Mouse (Mus musculus) monocyte, adult 5-6 weeks (primary cell): ENCODE measurements at regions not wholly inside any gene's neighbourhood (a gene's known extent, or its start where the extent isn't known, plus 50 kb on each side); places are given as distances from the start of the nearest gene placed in this dataset.

Experiments used
- ATAC-seq: fragments of 153-309, 156-312 bp; replicated peaks from 2 replicates; pipeline ENCODE4 v1.8.0; 2017; ENCODE audit warnings: mild to moderate bottlenecking; ENCODE audit not compliant: low TSS enrichment, insufficient number of reproducible peaks, severe bottlenecking, poor library complexity, low FRiP score

DNA sequence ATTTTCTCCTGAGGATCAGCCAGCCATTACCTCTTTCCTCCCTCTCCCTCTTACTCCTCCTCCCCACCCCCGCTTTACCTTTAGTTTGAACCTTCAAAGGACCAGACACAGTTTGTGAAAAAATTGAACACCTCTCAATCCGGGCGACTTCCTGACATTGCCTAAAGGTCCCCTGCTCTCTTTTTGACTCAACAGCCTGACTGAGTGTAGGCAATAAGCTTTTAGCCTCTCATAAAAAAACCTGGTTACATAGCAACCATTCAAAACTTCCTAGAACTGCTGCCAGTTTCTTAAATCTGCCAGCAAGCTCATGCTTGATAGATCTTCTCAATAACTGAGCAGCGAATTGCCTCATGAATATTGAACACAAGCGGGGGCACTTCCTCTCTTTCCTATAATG lies 71.7 kb downstream of the Zfp945 start:
- ATAC-seq = no peak

DNA sequence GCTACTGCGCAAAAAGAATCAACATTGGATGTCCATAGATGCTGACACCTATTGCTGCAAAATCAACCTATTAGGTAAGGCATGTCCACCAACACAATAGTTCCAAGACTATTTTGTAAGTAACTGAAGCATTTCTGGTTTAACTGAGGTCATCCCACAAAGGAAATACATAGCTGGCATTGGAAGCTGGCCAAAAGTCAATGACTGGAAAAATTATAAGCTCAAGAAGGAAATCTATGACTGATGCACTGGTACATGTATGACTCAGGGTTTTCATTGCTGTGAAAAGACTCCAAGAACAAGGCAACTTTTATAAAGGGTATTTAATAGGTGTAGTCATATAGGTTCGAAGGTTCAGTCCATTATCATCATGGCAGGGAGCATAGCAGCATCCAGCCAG lies 82.5 kb downstream of the Zfp945 start:
- ATAC-seq = no peak

DNA sequence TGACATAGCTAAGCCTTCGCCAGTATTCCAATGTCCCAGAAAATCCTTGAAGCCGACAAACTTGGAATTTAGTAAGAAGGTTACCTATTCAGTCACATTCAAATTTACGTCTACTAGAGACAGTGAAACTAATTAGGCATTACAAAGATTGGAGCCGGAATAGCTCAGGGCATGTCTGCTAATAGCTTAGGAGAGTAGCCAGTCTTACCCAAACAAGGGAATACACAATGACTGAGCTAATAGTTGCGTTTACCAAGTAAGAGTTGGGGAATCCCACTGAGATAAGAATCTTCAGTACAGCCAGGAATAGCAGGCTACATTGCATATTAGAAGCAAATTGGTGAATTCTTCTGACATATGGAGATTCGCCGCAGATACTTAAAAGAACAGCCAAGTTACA lies 121.2 kb downstream of the Zfp945 start:
- ATAC-seq = no peak

DNA sequence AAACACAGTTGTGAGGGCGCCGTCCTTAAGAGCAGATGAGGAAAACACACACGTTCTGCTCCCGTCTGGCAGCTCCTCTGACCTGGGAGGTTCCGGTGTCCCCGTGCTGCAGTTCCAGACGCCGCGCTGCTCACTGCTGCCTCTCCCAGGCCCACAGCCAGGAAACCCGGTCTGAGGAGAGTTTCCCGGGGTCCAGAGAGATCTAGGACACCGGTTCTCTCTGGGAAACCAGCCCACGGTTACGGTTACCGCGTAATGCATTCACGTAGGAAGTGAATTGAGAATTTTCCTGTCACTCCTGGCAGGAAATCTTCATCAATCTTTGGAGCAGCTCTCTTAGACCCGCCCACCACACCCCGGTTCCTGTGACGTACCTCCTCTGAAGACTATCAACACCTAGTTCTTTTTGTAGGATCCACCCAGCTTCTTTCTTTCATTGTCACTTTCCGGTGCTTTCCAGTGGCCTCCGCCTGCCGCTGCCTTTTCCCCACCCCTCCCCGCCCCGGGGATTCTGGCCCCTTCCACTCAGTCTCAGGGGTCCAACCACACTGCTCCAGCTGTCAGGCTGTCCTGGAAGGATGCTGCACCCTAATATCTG lies 127.3 kb downstream of the Zfp945 start:
- ATAC-seq = 0 out of 2 replicates have a peak, but pooled peaks have one; percentile 61

DNA sequence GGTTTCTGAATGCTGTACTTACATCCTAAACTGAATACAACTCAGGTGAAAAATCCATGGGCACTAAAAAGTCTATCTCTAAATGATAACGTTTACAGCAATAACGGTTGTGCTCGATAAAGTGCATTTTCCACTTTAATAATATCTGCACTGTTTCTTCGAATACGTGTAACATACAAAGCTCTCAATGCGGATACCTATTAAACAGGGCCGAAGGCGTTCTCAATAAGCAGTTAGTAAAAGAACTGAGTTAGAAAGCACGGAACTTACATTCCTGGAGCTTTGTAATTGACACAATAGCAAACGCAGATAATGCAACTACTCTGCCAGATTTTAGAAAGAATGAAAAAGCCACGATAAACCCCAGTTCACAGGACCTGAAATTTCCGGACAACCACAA lies 127.8 kb downstream of the Zfp945 start:
- ATAC-seq = no peak

DNA sequence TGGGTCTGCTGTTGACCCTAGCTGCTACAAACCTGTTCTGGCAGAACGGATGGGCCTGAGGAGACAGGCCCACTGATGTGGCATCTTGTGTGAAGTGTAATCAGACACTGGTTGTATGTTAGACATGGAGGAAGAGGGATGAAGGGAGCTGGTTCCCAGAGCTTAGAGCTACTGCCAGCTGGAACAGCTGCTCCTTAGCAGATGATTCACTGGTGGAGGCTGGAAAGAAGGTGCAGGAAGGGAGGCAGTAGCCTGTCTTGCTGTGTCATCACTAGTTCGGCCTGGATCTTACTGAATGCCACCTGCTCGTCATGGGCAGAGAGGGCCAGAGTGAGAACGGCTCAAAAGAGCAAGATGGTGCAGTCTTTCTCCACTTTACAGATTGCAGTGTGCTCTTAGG lies 130.6 kb downstream of the Zfp945 start:
- no peak for ATAC-seq
